Mouse (Mus musculus) neural tube, embryonic 12.5 days (tissue): ENCODE measurements around the gene Dpysl4. TPM values are rescaled to one million over a fixed set of nuclear protein-coding genes. Genes with fewer than 3 reads are reported as not detected.

ENCODE experiments used
- ATAC-seq: fragments of 200-750 bp; cut with Nextera tagmentation; 2 replicates; pipeline ENCODE4 v1.8.0; 2017; ENCODE audit warnings: low read depth, mild to moderate bottlenecking, moderate TSS enrichment, moderate library complexity; ENCODE audit not compliant: low FRiP score
- H3K27ac ChIP-seq: fragments of 300-500 bp; sonication (generic); 2 replicates; pipeline ENCODE4 v1.5.1; 2016
- H3K27me3 ChIP-seq: fragments of 300-500 bp; sonication (generic); replicated peaks from 2 replicates; pipeline ENCODE4 v1.6.1; 2016; ENCODE audit warnings: mild to moderate bottlenecking
- H3K36me3 ChIP-seq: fragments of 300-500 bp; sonication (generic); 2 replicates; pipeline ENCODE4 v1.6.1; 2016; ENCODE audit warnings: mild to moderate bottlenecking
- H3K4me1 ChIP-seq: fragments of 300-500 bp; sonication (generic); 2 replicates; pipeline ENCODE4 v1.6.1; 2016
- H3K4me2 ChIP-seq: fragments of 300-500 bp; sonication (generic); replicated peaks from 2 replicates; pipeline ENCODE4 v1.6.1; 2016; ENCODE audit warnings: mild to moderate bottlenecking
- H3K4me3 ChIP-seq: fragments of 300-500 bp; sonication (generic); 2 replicates; pipeline ENCODE4 v1.5.1; 2016
- H3K9ac ChIP-seq: fragments of 300-500 bp; sonication (generic); 2 replicates; pipeline ENCODE4 v1.6.1; 2016; ENCODE audit warnings: mild to moderate bottlenecking
- H3K9me3 ChIP-seq: fragments of 300-500 bp; sonication (generic); 2 replicates; pipeline ENCODE4 v1.6.1; 2016; ENCODE audit warnings: mild to moderate bottlenecking
- WGBS: fragments of 180-500 bp; shearing (Covaris S2); methylation state at CpG from one replicate; pipeline ENCODE4 v1.1.7; 2016; 5-methylcytosine and 5-hydroxymethylcytosine counted together
- polyA plus RNA-seq: library from polyadenylated mRNA; unstranded; fragments of >200 nt; fragmentation: Nextera tagmentation; extraction: Ambion mirVana; gene quantifications from 2 replicates; pipeline ENCODE4 v1.2.1, GENCODE M21; 2016

Dpysl4 gene
- polyA plus RNA-seq, 1 experiment from 2014 or later = 434 TPM

- Histone ChIP-seq H3K27me3 (no peaks in the 10 kb centered on the region), H3K4me1 (no peaks in the 10 kb centered on the region; the same call in 1 of the 2 replicates), H3K9me3 (no peaks in the 10 kb centered on the region), H3K9ac (no peak overlapping the region), H3K4me3 (no peak overlapping the region), H3K36me3 (peaks cover 59% of the 10 kb centered on the region), H3K4me2 (no peak overlapping the region), H3K27ac (no peak overlapping the region)
- 79% methylated on average over 10 of the region's 10 CpGs for WGBS
- ATAC-seq = no peak
Observed at GRCm38 (mm10) chr7:139101286-139101804, 15.5 kb downstream of the Dpysl4 start.

GRCm38 (mm10) chr7:139101826-139102225, 16.0 kb downstream of the Dpysl4 start:
- Histone ChIP-seq H3K27ac (no peak overlapping the region), H3K36me3 (peaks cover 54% of the 10 kb centered on the region), H3K4me1 (no peaks in the 10 kb centered on the region; the same call in 1 of the 2 replicates), H3K4me3 (no peak overlapping the region), H3K9me3 (no peaks in the 10 kb centered on the region), H3K9ac (no peak overlapping the region), H3K4me2 (no peak overlapping the region), H3K27me3 (no peaks in the 10 kb centered on the region)
- 74% methylated on average over 3 of the region's 3 CpGs for WGBS
- ATAC-seq = no peak

DNA sequence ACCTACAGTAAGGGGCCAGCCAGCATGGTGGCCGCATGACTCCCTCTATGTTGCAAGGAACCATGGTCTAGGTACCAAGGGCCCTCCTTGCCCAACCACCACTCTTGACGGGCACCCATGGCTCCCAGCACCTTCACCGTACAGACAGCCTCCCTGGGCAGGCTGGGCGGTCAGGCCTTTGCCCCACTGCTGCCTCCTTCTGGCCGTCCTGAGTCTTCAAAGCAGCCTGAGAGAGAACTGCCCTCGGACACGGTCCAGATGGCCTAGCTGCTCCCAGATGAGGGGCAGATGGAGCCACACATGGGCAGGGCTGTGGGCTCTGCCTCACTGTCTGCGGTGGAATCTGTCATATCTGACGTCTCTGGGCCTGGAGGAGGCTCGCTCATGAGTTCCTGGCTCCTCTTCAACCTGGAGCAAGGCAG, 18.2 kb downstream of the Dpysl4 start:
- no peaks in the 10 kb centered on the region for H3K9me3 ChIP-seq
- no peak overlapping the region for H3K4me3 ChIP-seq
- ATAC-seq = peak; percentile 61
- peaks cover 34% of the 10 kb centered on the region for H3K36me3 ChIP-seq
- no peak overlapping the region for H3K4me2 ChIP-seq
- H3K27ac ChIP-seq = no peak overlapping the region; the same call in 1 of the 2 replicates
- H3K27me3 ChIP-seq = no peaks in the 10 kb centered on the region
- 57% methylated on average over 10 of the region's 10 CpGs for WGBS
- H3K4me1 ChIP-seq = no peaks in the 10 kb centered on the region; the same call in 1 of the 2 replicates
- H3K9ac ChIP-seq = no peak overlapping the region

- no peak for ATAC-seq
- H3K9ac ChIP-seq = no peak overlapping the region
- H3K27ac ChIP-seq = no peak overlapping the region
- H3K4me1 ChIP-seq = no peaks in the 10 kb centered on the region; the same call in 1 of the 2 replicates
- H3K9me3 ChIP-seq = no peaks in the 10 kb centered on the region
- 86% methylated on average over 5 of the region's 5 CpGs for WGBS
- H3K4me3 ChIP-seq = no peak overlapping the region
- H3K4me2 ChIP-seq = no peak overlapping the region
- no peaks in the 10 kb centered on the region for H3K27me3 ChIP-seq
- H3K36me3 ChIP-seq = peaks cover 23% of the 10 kb centered on the region
Observed at GRCm38 (mm10) chr7:139105076-139105475, 19.3 kb downstream of the Dpysl4 start.

GRCm38 (mm10) chr7:139105705-139106104, 19.9 kb downstream of the Dpysl4 start:
- Histone ChIP-seq H3K9me3 (no peaks in the 10 kb centered on the region), H3K4me2 (no peak overlapping the region), H3K27ac (no peak overlapping the region), H3K9ac (no peak overlapping the region), H3K27me3 (no peaks in the 10 kb centered on the region), H3K36me3 (peaks cover 17% of the 10 kb centered on the region), H3K4me3 (no peak overlapping the region), H3K4me1 (no peaks in the 10 kb centered on the region; the same call in 1 of the 2 replicates)
- 87% methylated on average over 7 of the region's 7 CpGs for WGBS
- ATAC-seq = no peak

GRCm38 (mm10) chr7:139107908-139108650, 22.3 kb downstream of the Dpysl4 start:
- H3K4me3 ChIP-seq = no peak overlapping the region
- H3K4me1 ChIP-seq = no peaks in the 10 kb centered on the region; the same call in 1 of the 2 replicates
- no peaks in the 10 kb centered on the region for H3K9me3 ChIP-seq
- H3K9ac ChIP-seq = no peak overlapping the region
- no peaks in the 10 kb centered on the region for H3K36me3 ChIP-seq
- H3K27ac ChIP-seq = no peak overlapping the region
- no peaks in the 10 kb centered on the region for H3K27me3 ChIP-seq
- WGBS = 88% methylated on average over 9 of the region's 9 CpGs
- ATAC-seq = no peak
- no peak overlapping the region for H3K4me2 ChIP-seq

GRCm38 (mm10) chr7:139119152-139119774, 33.5 kb downstream of the Dpysl4 start:
- ATAC-seq = peak; percentile 61; the same call in 1 of the 2 replicates
- H3K36me3 ChIP-seq = no peaks in the 10 kb centered on the region
- no peaks in the 10 kb centered on the region for H3K4me1 ChIP-seq
- no peak overlapping the region for H3K27ac ChIP-seq
- H3K9me3 ChIP-seq = no peaks in the 10 kb centered on the region
- H3K9ac ChIP-seq = no peak overlapping the region
- H3K4me3 ChIP-seq = no peak overlapping the region
- H3K4me2 ChIP-seq = no peak overlapping the region
- 46% methylated on average over 13 of the region's 13 CpGs for WGBS
- H3K27me3 ChIP-seq = no peaks in the 10 kb centered on the region

- Histone ChIP-seq H3K4me3 (no peak overlapping the region), H3K27me3 (no peaks in the 10 kb centered on the region), H3K4me2 (no peak overlapping the region), H3K9me3 (no peaks in the 10 kb centered on the region), H3K27ac (no peak overlapping the region), H3K36me3 (no peaks in the 10 kb centered on the region), H3K4me1 (no peaks in the 10 kb centered on the region), H3K9ac (no peak overlapping the region)
- ATAC-seq = no peak
- WGBS = 73% methylated on average over 2 of the region's 2 CpGs
Observed at GRCm38 (mm10) chr7:139119775-139120153, 34.0 kb downstream of the Dpysl4 start.

DNA sequence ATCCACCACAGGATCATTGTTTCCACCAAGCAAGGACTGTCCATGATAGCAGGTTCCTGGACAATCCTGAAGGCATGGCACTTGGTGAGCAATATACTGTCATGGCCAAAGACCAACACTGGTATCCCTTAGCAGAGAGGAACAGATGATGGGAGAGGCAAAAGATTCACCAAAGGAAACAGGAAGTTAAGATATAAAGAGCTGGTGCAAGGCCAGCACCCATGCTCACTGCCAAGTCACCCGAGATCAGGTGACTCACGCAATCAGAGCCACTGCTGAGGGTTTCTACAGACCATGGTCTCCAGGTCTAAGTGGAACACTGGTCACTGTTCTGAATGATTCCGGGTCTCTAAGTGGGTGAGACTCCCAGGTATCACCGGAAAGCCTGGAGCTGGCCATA, 40.1 kb downstream of the Dpysl4 start:
- Histone ChIP-seq H3K9me3 (no peaks in the 10 kb centered on the region), H3K9ac (no peak overlapping the region), H3K4me3 (no peak overlapping the region), H3K27ac (no peak overlapping the region), H3K4me1 (peaks cover 13% of the 10 kb centered on the region), H3K27me3 (no peaks in the 10 kb centered on the region), H3K36me3 (no peaks in the 10 kb centered on the region), H3K4me2 (no peak overlapping the region)
- no peak for ATAC-seq
- 94% methylated on average over 4 of the region's 4 CpGs for WGBS

- ATAC-seq = no peak
- Histone ChIP-seq H3K9ac (no peak overlapping the region), H3K36me3 (no peaks in the 10 kb centered on the region), H3K27me3 (0 out of 2 replicates have a peak, but pooled peaks cover under 1% of the 10 kb centered on the region), H3K4me3 (no peak overlapping the region), H3K4me2 (no peak overlapping the region), H3K4me1 (peaks cover 16% of the 10 kb centered on the region), H3K27ac (no peak overlapping the region), H3K9me3 (no peaks in the 10 kb centered on the region)
- 83% methylated on average over 7 of the region's 7 CpGs for WGBS
Observed at GRCm38 (mm10) chr7:139126549-139126948, 40.7 kb downstream of the Dpysl4 start.

DNA sequence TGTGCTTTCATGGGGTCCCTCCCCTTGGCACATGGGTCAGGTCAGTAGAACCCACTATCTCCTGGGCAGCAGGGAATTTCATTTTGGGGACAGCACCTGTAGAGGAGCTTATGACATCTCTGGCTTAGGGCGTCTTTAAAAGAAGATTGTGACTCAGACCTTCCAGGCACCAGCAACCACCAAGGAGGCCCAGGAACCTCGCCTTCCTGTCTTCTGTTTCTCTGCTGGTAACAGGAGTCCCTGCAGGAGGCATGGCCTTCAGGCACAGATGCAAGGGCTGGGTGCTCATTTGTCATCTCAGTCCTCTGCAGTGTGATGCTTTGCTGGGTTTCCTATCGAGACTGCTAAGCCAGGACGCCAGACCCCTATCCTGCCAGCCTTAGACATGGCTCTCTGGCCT, 43.2 kb downstream of the Dpysl4 start:
- Histone ChIP-seq H3K4me1 (peaks cover 16% of the 10 kb centered on the region), H3K27ac (no peak overlapping the region), H3K9ac (no peak overlapping the region), H3K4me2 (no peak overlapping the region), H3K36me3 (no peaks in the 10 kb centered on the region), H3K4me3 (no peak overlapping the region), H3K9me3 (no peaks in the 10 kb centered on the region), H3K27me3 (0 out of 2 replicates have a peak, but pooled peaks cover 3% of the 10 kb centered on the region)
- ATAC-seq = no peak
- WGBS = 83% methylated on average over 4 of the region's 4 CpGs

DNA sequence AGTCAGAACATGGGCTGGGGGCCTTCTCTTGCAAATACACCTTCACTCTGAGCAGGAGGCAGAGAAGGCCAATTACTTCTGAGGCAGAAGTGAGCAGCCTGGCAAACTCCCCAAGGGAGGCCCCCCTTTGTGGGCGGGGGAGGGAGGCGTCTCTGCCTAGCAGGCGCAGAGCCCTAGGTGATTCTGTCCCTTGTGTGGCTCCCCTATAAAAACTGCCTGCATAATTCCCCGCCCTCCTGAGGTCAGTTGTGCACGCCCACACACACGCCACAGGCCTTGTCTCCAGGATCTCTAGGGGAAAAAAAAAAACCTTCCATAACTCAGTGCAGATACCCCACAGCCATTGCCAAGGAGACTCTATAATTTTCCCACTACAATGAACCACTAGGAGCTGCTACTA, 44.6 kb downstream of the Dpysl4 start:
- Histone ChIP-seq H3K9ac (no peak overlapping the region), H3K36me3 (no peaks in the 10 kb centered on the region), H3K4me1 (peaks cover 16% of the 10 kb centered on the region), H3K9me3 (no peaks in the 10 kb centered on the region), H3K4me2 (no peak overlapping the region), H3K27me3 (peaks cover 8% of the 10 kb centered on the region; the same call in 1 of the 2 replicates), H3K27ac (no peak overlapping the region), H3K4me3 (no peak overlapping the region)
- WGBS = 16% methylated on average over 6 of the region's 6 CpGs
- no peak for ATAC-seq
